In the genomic region with DNA sequence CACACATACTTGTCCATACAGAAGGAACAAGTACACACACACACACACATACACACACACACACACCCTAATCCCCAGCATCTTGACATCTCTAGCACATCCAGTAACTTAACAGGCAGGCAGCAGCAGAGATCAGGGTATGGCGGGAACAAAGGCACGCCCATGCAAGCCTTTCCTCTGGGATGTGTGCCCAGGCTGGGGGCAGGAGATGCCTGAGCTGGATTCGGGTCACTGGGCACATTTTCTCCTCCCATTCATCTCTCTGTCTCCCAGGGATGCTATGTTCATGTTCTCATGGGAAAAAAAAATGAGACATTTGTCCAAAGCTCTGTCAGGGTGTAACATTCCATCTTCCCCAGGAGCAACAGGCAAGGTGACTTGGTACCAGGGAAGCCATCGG, we compare ENCODE assay signal across 14 mouse cellular contexts. TPM values are rescaled to one million over a fixed set of nuclear protein-coding genes. Genes with fewer than 3 reads are reported as not detected.
DNase-seq lines count a peak whose midpoint lies in the region; ATAC-seq and TF ChIP-seq lines count a peak whose summit lies in the region.
"Had no signal": no experiment of that assay in that cellular context is flagged by ENCODE, and none has a peak within 500 bp of the region (broad histone marks: within the 10 kb centered on the region; RNA-seq: fewer than 3 reads in every experiment).

No protein-coding gene starts in this region.

- peaks cover 81% of the 10 kb centered on the region for H3K4me1 ChIP-seq in heart, embryonic 13.5 days
- peaks cover 30% of the 10 kb centered on the region for H3K4me1 ChIP-seq in embryonic fibroblast, embryonic 13.5 days (ENCODE audit: control insufficient read depth, insufficient read depth, low read length)
- peaks cover 30% of the 10 kb centered on the region for H3K4me1 ChIP-seq in limb, embryonic 12.5 days (replicated peaks)

- no peak for DNase-seq in heart, adult 9 months (ENCODE audit: low spot score in 2 of 2)
- DNase-seq in MN1 (ENCODE audit: low spot score), result peak; percentile 44
- DNase-seq in layer of hippocampus, adult 9-11 months, result no peak
- no peak for DNase-seq in adrenal gland, postnatal 25 days
- DNase-seq in thymus, postnatal 0 days (ENCODE audit: low spot score), result no peak
- DNase-seq: adrenal gland, postnatal 10 days; cerebellum, adult 11 months; heart, adult 2 months; spleen, adult 18-20 months; thymus, adult 2 months had no signal

- ATAC-seq in heart, embryonic 13.5 days (ENCODE audit: extremely low read depth, insufficient number of reproducible peaks, low FRiP score, low TSS enrichment), result no peak
- no peak for ATAC-seq in limb, embryonic 12.5 days (ENCODE audit: insufficient number of reproducible peaks, insufficient read depth, low FRiP score, low TSS enrichment, low read depth)
- ATAC-seq: Patski had no signal

- H3K36me3 ChIP-seq in heart, embryonic 13.5 days, result 0 out of 2 replicates have a peak, but pooled peaks cover 2% of the 10 kb centered on the region
- no peaks in the 10 kb centered on the region for H3K36me3 ChIP-seq in limb, embryonic 12.5 days

- 66% methylated on average over 4 of the region's 4 CpGs for WGBS in heart, embryonic 13.5 days
- WGBS in limb, embryonic 12.5 days, result 88% methylated on average over 4 of the region's 4 CpGs

- H3K27me3 ChIP-seq in heart, embryonic 13.5 days (replicated peaks), result no peaks in the 10 kb centered on the region
- no peaks in the 10 kb centered on the region for H3K27me3 ChIP-seq in limb, embryonic 12.5 days
- H3K27me3 ChIP-seq: Patski had no signal

- H3K4me2 ChIP-seq in heart, embryonic 13.5 days, result no peak overlapping the region
- no peak overlapping the region for H3K4me2 ChIP-seq in limb, embryonic 12.5 days

- TF ChIP-seq POLR2A in embryonic fibroblast, embryonic 13.5 days (IDR thresholded peaks at IDR 0.05; ENCODE audit: low read depth, low read length), result no peak

- H3K9ac ChIP-seq in heart, embryonic 13.5 days, result no peak overlapping the region
- H3K9ac ChIP-seq in limb, embryonic 12.5 days (replicated peaks), result no peak overlapping the region

- no peaks in the 10 kb centered on the region for H3K9me3 ChIP-seq in heart, embryonic 13.5 days
- H3K9me3 ChIP-seq in limb, embryonic 12.5 days, result no peaks in the 10 kb centered on the region

- no peak for TF ChIP-seq CTCF in embryonic fibroblast, embryonic 13.5 days (IDR thresholded peaks at IDR 0.05; ENCODE audit: borderline replicate concordance, insufficient read depth, low read length)

- H3K4me3 ChIP-seq in heart, embryonic 13.5 days, result no peak overlapping the region
- no peak overlapping the region for H3K4me3 ChIP-seq in embryonic fibroblast, embryonic 13.5 days (ENCODE audit: insufficient read depth, low read length)
- H3K4me3 ChIP-seq in limb, embryonic 12.5 days (replicated peaks), result no peak overlapping the region
- H3K4me3 ChIP-seq: heart, adult 2 months had no signal

- peak overlapping the region; percentile 54 for H3K27ac ChIP-seq in heart, embryonic 13.5 days (replicated peaks)
- peak overlapping the region; percentile 96 for H3K27ac ChIP-seq in embryonic fibroblast, embryonic 13.5 days (ENCODE audit: insufficient read depth, low read length)
- H3K27ac ChIP-seq in limb, embryonic 12.5 days, result peak overlapping the region; percentile 86
- H3K27ac ChIP-seq: heart, adult 2 months had no signal

RNA-seq across cellular contexts. Expression of a gene that starts 14.9 kb away (rescaled TPM):
- 74.7 and 91.0 TPM in 2 replicates for polyA plus RNA-seq in heart, embryonic 13.5 days (2015; fragmentation: Nextera tagmentation; extraction: Ambion mirVana)
- 130 and 148 TPM in 2 replicates for polyA plus RNA-seq in embryonic fibroblast, embryonic 13.5 days (2011; ENCODE audit: insufficient read length, low read depth, missing spikeins)
- 13.3 and 14.1 TPM in 2 replicates for polyA plus RNA-seq in limb, embryonic 12.5 days (2016; fragmentation: Nextera tagmentation; extraction: Ambion mirVana)
- total RNA-seq in adrenal gland, postnatal 25 days (2021), result 11.5 and 12.6 TPM in 2 replicates
- polyA plus RNA-seq in thymus, postnatal 0 days (2015; fragmentation: Nextera tagmentation; extraction: Ambion mirVana), result 2.6 and 3.0 TPM in 2 replicates
